Mouse (Mus musculus): ENCODE data around the gene Daw1.

- no peak for TF ChIP-seq CTCF (IDR thresholded peaks at IDR 0.05; ENCODE audit: extremely low read depth, insufficient read depth, insufficient read length, insufficient replicate concordance)
- TF ChIP-seq POLR2A (IDR thresholded peaks at IDR 0.05; ENCODE audit: low read depth, low read length) = no peak
Observed at GRCm38 (mm10) chr1:83179531-83179930, 20.0 kb downstream of the Daw1 start.

Data from spleen, adult 2 months (tissue).